Mouse (Mus musculus): ENCODE measurements at regions not wholly inside any gene's neighbourhood (a gene's known extent, or its start where the extent isn't known, plus 50 kb on each side); places are given as distances from the start of the nearest gene placed in this dataset.

DNA sequence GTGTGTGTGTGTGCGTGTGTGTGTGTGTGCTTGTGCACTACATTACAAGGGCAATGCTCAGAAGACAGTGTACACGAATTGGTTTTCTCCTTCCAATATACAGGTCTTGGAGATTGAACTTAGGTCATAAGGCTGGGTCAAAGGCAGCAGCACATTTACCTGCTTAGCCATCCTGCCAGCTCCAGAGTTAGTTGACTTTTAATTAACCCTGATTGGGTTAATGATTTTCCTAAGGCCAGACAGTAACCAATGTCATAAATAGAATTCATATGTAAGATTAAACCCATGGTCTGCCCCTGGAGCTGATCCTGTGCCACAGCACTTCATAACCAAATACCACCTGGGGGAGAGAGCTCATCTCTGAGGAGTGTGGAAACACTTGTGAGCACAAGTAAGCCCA, 81.3 kb upstream of the Cenpw start:
- no peak for ATAC-seq (ENCODE audit: low read depth)
- WGBS: 68% methylated on average over 2 of the region's 2 CpGs
- H3K4me2 ChIP-seq (ENCODE audit: low read depth, low read length): no peak overlapping the region
- no peaks in the 10 kb centered on the region for H3K9me3 ChIP-seq (ENCODE audit: control insufficient read depth, low read length)
- H3K27me3 ChIP-seq (ENCODE audit: control insufficient read depth, insufficient read depth, low read depth, low read length): no peaks in the 10 kb centered on the region
- no peaks in the 10 kb centered on the region for H3K4me1 ChIP-seq (replicated peaks; ENCODE audit: control insufficient read depth, insufficient read depth, low read length)
- no peak overlapping the region for H3K9ac ChIP-seq (ENCODE audit: low read length)
- H3K36me3 ChIP-seq (ENCODE audit: control insufficient read depth, insufficient read depth, low read length): no peaks in the 10 kb centered on the region
- H3K27ac ChIP-seq (ENCODE audit: low read length): no peak overlapping the region
- no peak overlapping the region for H3K4me3 ChIP-seq (ENCODE audit: low read length)

DNA sequence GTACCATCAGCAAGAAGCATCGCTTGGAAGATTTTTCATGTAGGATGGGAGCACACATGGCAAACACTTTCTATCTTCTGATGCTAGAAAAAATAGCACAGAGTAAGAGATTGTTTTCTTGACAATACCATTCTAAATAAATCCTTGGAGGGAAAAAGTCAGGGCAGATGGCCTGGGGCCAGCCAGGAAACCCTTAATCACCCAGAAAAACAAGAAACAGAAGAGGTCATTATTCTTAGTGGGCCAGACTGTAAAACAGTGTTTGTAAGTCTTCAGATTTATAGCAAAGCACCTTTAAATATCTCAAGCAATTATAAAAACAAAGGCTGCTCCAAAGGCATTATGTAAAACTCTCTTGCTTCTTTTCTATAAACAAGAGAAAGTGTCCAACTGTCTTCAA, 80.1 kb upstream of the Cenpw start:
- H3K4me1 ChIP-seq (replicated peaks; ENCODE audit: control insufficient read depth, insufficient read depth, low read length): no peaks in the 10 kb centered on the region
- no peaks in the 10 kb centered on the region for H3K9me3 ChIP-seq (ENCODE audit: control insufficient read depth, low read length)
- 77% methylated on average over 1 of the region's 1 CpGs for WGBS
- no peak overlapping the region for H3K4me3 ChIP-seq (ENCODE audit: low read length)
- no peaks in the 10 kb centered on the region for H3K27me3 ChIP-seq (ENCODE audit: control insufficient read depth, insufficient read depth, low read depth, low read length)
- no peak overlapping the region for H3K27ac ChIP-seq (ENCODE audit: low read length)
- ATAC-seq (ENCODE audit: low read depth): no peak
- H3K9ac ChIP-seq (ENCODE audit: low read length): no peak overlapping the region
- H3K36me3 ChIP-seq (ENCODE audit: control insufficient read depth, insufficient read depth, low read length): no peaks in the 10 kb centered on the region
- H3K4me2 ChIP-seq (ENCODE audit: low read depth, low read length): no peak overlapping the region

DNA sequence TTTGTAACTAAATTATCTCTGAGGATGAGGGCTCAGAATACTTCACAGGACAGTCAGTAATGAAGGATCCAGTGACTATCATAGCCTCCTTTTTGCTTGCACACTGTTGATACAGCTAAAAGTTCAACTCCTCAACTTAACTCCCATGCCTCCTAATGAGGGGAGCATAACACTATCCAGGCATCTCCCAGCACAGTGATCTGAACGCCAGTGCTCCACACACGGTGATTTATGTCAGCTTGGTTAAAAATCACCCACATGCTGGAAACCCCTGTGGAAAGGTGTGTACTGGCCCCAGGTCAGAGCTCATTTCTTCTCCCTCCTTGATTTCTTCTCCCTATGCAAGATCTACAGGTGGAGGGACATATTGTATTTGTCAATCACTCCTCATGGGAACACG, 79.6 kb upstream of the Cenpw start:
- H3K9me3 ChIP-seq (ENCODE audit: control insufficient read depth, low read length): no peaks in the 10 kb centered on the region
- no peak for ATAC-seq (ENCODE audit: low read depth)
- H3K27ac ChIP-seq (ENCODE audit: low read length): no peak overlapping the region
- H3K27me3 ChIP-seq (ENCODE audit: control insufficient read depth, insufficient read depth, low read depth, low read length): no peaks in the 10 kb centered on the region
- H3K36me3 ChIP-seq (ENCODE audit: control insufficient read depth, insufficient read depth, low read length): no peaks in the 10 kb centered on the region
- no peak overlapping the region for H3K4me2 ChIP-seq (ENCODE audit: low read depth, low read length)
- H3K4me1 ChIP-seq (replicated peaks; ENCODE audit: control insufficient read depth, insufficient read depth, low read length): no peaks in the 10 kb centered on the region
- no peak overlapping the region for H3K4me3 ChIP-seq (ENCODE audit: low read length)
- WGBS: 58% methylated on average over 3 of the region's 3 CpGs
- H3K9ac ChIP-seq (ENCODE audit: low read length): no peak overlapping the region

DNA sequence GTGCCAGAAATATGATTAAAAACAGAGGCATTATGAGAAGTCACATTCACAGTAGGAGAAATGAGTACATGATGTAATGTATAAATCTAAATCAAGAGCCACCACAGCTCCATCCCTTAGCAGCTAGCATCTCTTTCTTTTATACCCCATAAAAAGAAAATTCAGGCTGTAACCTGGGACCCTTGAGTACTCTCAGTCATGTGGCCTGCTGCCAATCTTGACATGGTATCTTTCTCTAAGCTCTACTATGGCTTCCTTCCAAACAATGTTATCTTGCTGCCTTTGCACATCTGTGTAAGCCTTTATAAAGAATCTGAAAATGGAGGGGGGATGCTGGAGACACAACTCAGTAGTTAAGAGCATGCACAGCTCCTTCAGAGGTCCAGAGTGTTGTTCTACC, 78.6 kb upstream of the Cenpw start:
- Histone ChIP-seq H3K9ac (ENCODE audit: low read length) (no peak overlapping the region), H3K4me2 (ENCODE audit: low read depth, low read length) (no peak overlapping the region), H3K9me3 (ENCODE audit: control insufficient read depth, low read length) (no peaks in the 10 kb centered on the region), H3K27me3 (ENCODE audit: control insufficient read depth, insufficient read depth, low read depth, low read length) (no peaks in the 10 kb centered on the region), H3K36me3 (ENCODE audit: control insufficient read depth, insufficient read depth, low read length) (no peaks in the 10 kb centered on the region), H3K27ac (ENCODE audit: low read length) (no peak overlapping the region), H3K4me3 (ENCODE audit: low read length) (no peak overlapping the region), H3K4me1 (replicated peaks; ENCODE audit: control insufficient read depth, insufficient read depth, low read length) (no peaks in the 10 kb centered on the region)
- no peak for ATAC-seq (ENCODE audit: low read depth)

DNA sequence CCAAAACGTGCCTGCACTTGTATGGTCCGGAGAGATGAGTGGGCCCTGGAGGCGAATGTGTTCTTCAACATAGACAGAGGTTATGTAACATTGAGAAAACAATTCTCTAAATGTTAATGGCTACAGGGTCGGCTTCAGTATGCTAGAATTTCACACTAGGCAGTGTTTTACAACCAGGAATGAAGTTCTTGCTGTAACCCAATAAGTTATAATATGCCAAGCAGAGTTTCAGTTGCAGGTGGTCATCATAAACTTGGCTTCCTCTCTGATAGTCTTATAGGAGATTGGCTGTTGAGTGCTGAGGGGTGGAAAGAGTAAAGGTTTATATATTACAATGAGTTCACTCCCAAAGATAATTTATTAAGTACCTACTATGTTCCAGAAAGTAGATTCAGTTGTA, 64.8 kb upstream of the Cenpw start:
- Histone ChIP-seq H3K4me3 (ENCODE audit: low read length) (no peak overlapping the region), H3K27me3 (ENCODE audit: control insufficient read depth, insufficient read depth, low read depth, low read length) (no peaks in the 10 kb centered on the region), H3K27ac (ENCODE audit: low read length) (no peak overlapping the region), H3K4me1 (replicated peaks; ENCODE audit: control insufficient read depth, insufficient read depth, low read length) (no peaks in the 10 kb centered on the region), H3K9me3 (ENCODE audit: control insufficient read depth, low read length) (no peaks in the 10 kb centered on the region), H3K9ac (ENCODE audit: low read length) (no peak overlapping the region), H3K36me3 (ENCODE audit: control insufficient read depth, insufficient read depth, low read length) (no peaks in the 10 kb centered on the region), H3K4me2 (ENCODE audit: low read depth, low read length) (no peak overlapping the region)
- no peak for ATAC-seq (ENCODE audit: low read depth)
- 81% methylated on average over 4 of the region's 4 CpGs for WGBS

DNA sequence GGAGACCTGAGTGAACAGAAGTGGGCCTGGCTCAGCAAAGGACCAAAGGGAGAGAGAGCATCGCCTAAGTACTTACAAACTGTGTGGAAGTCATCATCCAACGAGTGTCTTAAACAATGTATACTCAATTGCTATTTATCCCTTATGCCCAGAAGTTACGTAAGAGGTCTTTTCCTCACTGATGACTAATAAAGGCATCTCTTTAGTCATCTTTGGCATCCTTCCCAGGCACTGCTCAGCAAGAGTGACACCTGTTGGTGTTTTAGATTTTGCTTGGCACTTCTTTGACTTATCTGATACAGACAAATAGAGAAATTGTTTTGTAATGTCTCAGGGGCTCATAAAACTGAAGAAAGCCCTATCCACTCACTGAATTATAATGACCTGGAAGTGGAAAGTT, 59.4 kb upstream of the Cenpw start:
- Histone ChIP-seq H3K4me1 (replicated peaks; ENCODE audit: control insufficient read depth, insufficient read depth, low read length) (no peaks in the 10 kb centered on the region), H3K9ac (ENCODE audit: low read length) (no peak overlapping the region), H3K9me3 (ENCODE audit: control insufficient read depth, low read length) (no peaks in the 10 kb centered on the region), H3K27ac (ENCODE audit: low read length) (no peak overlapping the region), H3K36me3 (ENCODE audit: control insufficient read depth, insufficient read depth, low read length) (no peaks in the 10 kb centered on the region), H3K4me2 (ENCODE audit: low read depth, low read length) (no peak overlapping the region), H3K4me3 (ENCODE audit: low read length) (no peak overlapping the region), H3K27me3 (ENCODE audit: control insufficient read depth, insufficient read depth, low read depth, low read length) (no peaks in the 10 kb centered on the region)
- ATAC-seq (ENCODE audit: low read depth): no peak
- WGBS: 40% methylated on average over 3 of the region's 3 CpGs

DNA sequence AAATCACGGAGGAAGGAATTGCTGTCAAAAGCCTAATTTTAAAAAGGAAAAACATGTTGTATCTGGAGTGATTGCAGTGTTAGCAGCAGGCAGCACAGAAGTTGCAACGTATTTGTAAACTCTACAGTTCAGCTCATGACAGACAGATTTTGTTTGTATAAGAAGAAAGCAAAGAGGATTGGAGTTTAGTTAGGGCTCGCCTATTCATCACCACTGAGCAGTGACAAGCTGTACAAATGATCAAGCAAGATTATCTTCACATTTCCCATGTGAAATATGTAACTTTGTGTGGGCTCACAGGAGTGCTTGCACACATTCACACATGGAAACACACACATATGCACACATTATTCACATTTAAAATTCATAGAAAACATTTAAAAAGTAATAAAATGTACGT, 57.5 kb upstream of the Cenpw start:
- no peak overlapping the region for H3K4me2 ChIP-seq (ENCODE audit: low read depth, low read length)
- 49% methylated on average over 4 of the region's 4 CpGs for WGBS
- H3K36me3 ChIP-seq (ENCODE audit: control insufficient read depth, insufficient read depth, low read length): no peaks in the 10 kb centered on the region
- no peak overlapping the region for H3K4me3 ChIP-seq (ENCODE audit: low read length)
- H3K27me3 ChIP-seq (ENCODE audit: control insufficient read depth, insufficient read depth, low read depth, low read length): no peaks in the 10 kb centered on the region
- H3K27ac ChIP-seq (ENCODE audit: low read length): no peak overlapping the region
- no peak overlapping the region for H3K9ac ChIP-seq (ENCODE audit: low read length)
- no peaks in the 10 kb centered on the region for H3K9me3 ChIP-seq (ENCODE audit: control insufficient read depth, low read length)
- H3K4me1 ChIP-seq (replicated peaks; ENCODE audit: control insufficient read depth, insufficient read depth, low read length): no peaks in the 10 kb centered on the region
- ATAC-seq (ENCODE audit: low read depth): no peak
